Mouse (Mus musculus) fat pad, adult 2 months (tissue): ENCODE data around the gene Akt1s1.

Experiments used
- DNase-seq: peaks from one replicate; pipeline ENCODE4 v3.0.0-alpha.2; 2011; ENCODE audit warnings: low read depth, low spot score; ENCODE audit errors: extremely low read depth

The Akt1s1 gene

DNA sequence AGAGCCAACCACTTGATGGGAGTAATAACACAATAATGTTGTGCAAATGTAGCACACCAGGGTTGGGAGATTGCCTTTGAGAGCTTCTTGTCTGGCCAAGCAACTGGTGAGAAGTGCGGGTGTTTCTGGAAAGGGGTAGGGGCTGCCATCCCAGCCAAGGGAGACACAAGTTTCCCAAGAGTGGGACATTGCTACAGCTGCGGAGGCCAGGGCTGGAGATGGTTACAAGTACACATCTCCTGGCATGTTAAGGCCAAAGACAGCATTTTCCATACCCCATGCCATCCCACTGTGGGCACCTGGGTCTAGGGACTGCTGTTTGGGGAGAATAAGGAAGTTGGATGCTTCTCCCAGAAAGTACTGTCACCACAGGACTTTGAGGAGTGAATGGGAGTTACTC, 4.3 kb downstream of the Akt1s1 start:
- DNase-seq: no peak

DNA sequence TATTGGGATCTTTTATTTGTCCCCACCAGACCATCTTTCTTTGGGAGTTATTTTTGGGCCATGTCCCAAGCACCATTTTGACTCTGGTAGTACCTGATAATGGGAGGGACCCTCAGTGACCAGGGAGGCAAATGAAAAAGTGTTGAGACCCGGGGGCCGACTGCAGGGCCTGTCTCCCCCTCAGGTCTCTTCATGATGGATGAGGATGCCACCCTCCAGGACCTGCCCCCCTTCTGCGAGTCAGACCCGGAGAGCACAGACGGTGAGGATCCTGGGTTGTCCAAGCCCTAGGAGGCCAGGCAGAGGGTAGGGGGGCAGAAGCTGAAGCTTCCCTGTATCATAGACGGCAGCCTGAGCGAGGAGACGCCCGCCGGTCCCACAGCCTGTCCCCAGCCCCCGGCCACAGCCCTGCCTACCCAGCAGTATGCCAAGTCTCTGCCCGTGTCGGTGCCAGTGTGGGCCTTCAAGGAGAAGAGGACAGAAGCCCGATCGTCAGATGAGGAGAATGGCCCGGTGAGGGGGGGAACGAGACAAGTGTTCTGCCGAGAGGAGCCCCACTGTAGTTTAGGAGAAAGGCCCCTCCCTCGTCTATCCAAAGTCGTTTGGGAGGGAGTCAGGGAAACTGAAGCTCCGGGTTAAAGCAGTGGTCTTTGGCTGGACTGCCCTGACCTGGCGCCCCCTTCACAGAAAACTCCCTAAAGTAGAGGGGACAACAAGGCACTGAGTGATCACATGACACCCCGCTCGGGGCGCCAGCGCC, 5.0 kb downstream of the Akt1s1 start:
- no peak for DNase-seq

DNA sequence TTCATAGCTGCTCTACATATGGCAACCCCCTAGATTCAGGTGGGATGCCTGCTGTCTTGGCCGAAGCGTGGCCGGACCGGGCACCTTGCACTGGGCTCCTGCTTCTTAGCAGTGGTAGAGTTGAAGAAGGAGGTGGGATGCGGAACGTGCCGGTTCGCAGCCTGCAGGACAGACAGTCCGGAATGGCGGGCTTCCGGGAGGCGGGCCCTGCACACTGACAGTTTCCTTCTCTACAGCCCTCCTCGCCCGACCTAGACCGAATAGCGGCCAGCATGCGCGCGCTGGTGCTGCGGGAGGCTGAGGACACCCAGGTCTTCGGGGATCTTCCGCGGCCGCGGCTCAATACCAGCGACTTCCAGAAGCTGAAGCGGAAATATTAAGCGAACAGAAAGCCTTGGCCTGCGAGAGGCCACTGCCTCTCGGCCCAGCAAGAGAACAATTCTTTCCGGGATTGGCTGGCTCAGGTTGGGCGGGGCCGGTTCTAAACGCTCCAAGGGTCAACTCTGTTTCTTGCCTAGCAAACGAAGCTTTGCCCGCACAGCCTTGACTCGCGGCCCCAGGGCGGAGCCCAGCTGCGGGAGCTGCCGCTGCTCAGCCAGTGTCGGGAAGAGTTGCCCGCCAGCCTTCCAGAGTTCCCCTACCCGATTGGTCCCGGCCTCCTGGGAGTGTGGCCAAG, 5.7 kb downstream of the Akt1s1 start:
- no peak for DNase-seq

DNA sequence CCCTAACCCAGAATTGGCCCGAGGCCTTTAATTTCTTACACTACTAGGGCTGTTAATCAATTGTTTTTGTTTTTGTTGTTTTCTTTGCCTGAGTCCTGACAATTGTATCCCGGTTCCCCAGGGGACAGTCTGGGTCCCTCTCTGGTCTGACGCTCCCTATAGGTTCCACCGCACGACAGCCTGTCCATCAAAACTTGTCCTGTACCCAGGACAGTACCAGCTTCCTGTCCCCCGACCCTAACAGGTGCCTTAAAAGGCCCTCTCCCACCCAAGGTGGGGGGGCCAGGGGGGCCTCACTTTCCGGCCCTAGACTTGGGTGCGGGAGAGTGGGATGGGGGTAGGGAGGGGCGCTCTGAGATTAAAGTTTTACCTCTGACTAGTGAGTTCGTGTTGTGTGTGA, 6.2 kb downstream of the Akt1s1 start:
- no peak for DNase-seq

DNA sequence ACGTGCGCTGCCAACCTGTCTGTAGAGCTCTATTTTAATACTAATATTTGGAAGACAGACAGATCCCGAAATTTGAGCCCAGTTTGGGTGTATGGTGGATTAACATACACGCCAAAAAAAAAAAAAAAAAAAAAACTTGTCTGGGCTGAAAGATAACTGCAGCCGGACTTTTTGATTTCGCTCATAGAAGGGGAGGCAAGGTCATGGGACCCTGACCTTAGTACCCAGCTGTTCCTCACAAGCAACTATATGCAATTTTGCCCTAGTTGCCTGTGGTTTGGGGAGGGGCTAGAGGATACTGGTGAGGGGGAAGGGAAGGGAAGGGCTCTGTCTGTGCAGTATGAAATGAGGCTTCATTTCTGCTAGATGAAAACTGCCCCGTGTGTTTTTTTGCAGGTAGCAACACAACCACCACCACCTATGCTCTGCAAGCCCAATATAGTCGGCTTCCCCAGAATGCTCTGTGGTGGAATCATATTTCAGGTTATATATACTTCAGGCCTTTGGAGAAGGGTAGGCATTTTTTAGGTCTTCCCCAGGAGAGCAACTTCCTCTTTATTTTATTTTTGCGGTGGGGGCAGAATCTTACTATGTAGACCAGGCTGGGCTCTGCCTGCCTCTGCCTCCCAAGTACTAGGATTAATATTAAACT, 7.6 kb downstream of the Akt1s1 start:
- DNase-seq: no peak

DNA sequence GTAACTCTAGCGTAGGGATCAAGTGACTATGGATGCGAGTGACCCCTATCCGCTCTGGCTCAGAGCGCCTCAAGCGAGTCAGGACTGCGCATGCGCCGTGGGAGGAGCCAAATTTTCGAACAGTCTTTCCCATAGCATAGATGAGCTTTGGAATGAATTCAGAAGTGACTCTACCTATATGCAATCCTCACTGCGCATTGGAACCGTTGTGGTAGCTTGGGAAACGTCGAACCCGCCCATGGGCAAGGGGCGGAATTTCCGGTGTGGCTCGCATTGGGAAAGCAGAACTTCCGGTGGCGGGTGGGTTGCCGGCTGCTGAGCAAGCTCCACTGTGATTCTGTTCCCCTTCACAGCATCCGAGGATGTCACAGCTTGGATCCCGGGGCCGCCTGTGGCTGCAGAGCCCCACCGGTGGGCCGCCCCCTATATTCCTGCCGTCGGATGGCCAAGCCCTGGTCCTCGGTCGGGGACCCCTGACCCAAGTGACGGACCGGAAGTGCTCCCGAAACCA, 8.3 kb downstream of the Akt1s1 start, which contains the start of gene Pnkp:
TSS of gene Pnkp (plus strand) at position 98 of the 511 bp plus-strand sequence.
- peak; percentile 56 for DNase-seq

DNA sequence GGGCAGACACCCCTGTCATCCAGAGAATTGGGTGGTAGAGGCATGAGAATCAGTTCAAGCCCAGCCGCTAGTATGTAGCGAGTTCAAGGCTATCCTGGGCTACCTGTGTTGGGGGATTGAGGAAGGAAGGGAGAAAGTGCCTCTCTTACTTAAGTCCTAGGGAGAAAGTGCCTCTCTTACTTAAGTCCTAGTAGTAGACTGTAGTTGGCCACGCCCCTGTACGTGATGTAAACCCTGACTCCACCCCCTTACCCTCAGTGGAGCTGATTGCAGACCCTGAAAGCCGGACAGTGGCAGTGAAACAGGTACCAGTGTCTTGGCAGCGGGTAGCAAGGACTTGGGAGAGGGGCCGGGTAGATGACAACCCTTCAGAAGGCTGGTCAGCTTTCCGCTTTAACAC, 9.1 kb downstream of the Akt1s1 start:
- no peak for DNase-seq

DNA sequence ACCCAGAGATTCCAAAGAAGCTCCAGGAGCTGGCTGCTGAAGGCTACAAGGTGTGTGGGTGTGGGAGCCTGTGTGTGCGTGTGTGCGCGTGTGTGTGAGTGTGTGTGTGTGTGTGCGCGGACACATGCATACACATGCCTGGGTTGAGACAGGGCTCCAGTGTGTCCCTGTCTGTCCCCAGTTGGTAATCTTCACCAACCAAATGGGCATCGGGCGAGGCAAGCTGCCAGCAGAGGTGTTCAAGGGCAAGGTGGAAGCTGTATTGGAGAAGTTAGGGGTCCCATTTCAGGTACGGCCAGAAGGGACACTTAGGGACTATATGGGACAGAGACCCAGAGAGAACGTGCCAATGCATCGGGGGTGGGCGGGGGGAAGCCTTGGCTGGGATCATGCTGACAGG, 11.1 kb downstream of the Akt1s1 start:
- no peak for DNase-seq

DNA sequence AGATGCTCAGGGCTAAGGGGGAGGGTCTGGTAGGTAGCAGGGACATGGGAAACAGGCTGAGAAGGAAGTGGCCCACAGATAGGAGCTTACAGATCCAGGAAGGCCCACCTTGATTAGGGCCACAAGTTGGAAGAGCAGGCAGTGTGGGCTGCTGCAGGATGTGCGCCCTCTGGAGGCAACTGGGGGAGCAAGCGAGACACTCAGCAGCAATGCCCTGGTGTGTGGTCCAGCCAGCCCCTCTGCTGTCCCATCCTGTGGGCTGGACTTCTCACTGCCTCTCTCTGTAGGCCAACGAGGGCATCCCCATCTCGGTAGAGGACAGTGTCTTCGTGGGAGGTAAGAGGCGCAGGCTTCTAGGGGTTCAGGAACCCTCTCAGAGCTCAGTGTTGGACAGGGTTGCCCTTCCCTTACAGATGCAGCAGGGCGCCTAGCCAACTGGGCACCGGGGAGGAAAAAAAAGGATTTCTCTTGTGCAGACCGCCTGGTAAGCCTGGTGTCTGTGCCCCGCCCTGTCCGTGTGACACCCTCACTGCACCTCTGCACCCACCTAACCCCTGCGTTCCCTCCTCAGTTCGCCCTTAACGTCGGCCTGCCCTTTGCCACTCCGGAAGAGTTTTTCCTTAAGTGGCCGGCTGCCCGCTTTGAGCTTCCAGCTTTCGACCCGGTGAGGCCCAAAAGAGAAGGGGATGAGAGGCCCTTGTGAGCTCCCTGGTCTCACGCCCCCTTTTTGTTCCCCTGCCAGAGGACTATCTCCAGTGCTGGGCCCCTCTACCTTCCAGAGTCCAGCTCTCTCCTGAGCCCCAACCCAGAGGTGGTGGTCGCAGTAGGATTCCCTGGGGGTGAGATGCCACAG, 12.0 kb downstream of the Akt1s1 start:
- no peak for DNase-seq

DNA sequence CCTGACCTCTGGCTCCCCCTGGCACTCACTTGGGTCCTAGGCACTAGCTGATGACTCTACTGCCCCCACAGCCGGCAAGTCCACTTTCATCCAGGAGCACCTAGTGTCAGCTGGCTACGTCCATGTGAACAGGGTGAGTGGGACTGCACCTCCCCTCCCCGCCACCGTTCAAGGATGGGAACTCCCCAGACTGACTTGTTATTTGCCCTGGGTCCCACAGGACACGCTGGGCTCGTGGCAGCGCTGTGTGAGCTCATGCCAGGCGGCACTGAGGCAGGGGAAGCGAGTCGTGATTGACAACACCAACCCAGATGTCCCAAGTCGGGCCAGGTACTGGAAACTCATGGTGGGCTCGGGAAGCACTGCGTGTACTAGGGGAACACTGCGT, 12.6 kb downstream of the Akt1s1 start:
- no peak for DNase-seq

DNA sequence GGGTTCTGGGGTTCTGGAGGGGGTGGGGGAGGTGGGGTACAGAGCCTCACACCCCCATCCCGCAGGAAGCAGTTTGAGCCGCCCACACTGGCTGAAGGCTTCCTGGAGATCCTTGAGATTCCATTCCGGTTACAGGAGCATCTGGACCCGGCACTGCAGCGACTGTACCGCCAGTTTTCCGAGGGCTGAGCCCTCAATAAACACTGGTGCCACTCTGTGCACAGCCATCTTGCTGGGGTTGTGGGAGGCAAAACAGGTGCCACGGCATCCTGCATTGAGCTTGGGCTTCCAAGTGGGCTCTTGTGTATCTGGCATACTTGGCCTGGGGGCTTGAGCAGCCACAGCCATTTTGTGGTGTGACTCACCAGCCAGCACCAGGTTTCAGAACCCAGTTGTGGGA, 13.6 kb downstream of the Akt1s1 start:
- no peak for DNase-seq

DNA sequence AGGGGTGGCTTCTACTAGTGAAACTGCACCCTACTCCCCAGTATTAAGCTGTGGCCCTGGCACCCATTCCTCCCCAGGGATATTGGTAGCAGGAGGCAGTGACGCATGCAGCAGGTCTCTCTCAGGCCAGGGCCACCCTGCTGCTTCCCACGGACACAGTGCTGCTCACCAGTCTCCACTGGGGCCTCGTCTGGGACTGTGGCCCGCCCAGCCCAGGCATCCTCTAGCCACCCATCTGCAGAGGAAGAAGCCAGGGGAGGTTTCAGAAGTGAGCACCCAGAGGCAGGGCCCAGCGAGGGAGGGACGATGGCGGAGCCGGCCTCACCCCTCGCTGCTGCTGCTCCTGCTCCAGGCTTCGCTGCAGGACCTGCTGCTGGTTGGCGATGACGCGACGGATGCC, 14.4 kb downstream of the Akt1s1 start:
- DNase-seq: no peak

DNA sequence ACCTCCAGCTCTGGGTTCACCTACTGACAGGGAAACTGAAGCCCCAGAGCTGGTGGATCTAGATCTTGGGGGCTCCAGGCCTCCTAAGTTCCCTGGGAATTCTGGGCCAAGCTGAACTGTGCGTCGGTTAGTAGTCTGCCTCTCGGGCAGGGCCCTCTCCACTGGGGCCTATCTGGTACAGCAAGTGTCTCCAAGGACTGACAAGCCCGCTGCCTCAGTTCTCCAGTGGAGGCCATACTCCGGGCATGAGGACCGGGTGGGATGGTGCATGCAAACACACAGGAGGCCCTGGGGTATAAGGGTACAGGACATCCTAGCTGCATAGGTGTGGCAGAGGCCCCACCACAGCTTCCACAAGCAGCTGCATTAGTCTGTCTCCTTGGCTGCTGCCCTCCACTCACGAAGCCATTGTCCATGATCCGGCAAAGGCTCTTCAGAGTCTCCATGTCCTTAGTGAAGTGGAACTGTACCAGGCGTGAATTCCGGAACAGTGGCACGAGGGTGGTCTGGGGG, 15.2 kb downstream of the Akt1s1 start:
- DNase-seq: no peak

DNA sequence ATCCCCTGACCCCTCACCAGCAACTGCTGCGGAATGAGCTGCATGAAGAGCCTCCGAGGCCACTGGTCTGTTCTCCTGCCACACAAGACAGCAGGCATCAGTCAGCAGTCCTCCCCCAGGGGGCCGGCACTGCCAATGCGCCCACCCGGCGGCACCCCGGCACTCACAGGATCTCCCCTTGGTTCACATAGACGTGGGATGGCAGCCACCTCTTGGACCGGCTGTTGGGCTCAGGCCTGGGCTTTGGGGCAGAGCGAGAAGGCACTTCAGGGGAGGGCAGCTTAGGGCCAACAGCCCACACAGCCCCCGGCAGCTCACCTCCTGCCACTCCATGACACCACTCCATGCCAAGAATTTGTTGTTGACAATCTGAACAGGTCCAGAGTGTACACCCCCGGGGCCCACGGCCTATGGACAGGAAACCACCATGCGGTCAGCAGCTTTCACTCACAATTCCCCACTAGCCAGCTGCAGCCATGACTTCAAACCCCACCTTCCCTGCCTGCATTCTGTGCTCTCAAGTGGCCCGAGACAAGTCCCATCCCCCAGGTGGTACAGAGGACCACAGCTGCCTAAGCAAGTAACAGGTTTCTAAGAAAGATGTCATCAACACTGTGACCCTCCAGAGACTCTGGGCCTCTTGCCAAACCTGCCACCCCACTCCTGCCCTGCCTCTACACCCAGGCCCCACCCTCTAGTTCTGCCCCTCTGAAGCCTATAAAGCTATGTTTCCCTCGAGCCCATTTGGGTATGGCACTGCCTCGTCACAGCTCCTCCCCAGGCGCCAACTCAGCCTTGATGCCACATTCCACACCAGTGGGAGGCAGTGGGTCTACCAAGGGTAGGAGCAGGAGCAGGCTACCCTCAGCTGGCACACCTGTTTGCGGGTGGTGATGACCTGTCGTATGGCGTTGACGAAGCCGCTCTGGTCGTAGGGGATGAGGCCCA, 16.1 kb downstream of the Akt1s1 start:
- DNase-seq: no peak

DNA sequence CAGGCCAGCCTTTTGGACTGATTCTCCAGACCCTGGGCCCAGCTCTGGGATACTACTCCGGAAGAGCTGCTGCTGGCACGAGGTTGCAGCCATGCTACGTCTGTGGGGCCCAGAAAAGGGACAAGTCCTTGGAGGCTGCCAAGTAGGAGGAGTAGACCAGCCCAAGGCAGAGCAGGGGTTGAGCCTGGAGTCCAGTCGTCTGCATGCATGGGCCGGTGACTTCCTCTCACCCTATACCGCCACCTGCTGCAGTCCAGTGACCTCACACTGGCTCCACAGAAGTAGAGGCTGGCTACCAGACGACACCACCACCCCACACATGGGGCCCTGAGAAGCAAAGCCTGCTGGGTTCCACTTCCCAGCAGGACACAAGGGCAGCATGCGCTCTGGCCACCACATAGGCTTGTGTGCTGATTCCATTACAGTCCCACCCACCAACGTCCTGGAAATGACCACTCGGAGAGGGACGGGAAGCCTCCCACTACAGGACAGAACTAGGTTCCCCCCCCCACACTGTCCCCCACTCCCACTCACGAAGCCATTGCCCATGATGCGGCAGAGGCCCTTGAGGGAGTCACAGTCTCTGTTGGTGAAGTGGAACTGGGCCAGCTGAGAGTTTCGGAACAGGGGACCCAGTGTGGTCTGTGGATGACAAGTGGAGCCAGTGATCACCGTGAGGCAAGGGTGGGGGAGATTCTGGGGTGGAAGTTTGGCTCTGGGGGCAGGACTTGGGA, 17.7 kb downstream of the Akt1s1 start:
- no peak for DNase-seq

DNA sequence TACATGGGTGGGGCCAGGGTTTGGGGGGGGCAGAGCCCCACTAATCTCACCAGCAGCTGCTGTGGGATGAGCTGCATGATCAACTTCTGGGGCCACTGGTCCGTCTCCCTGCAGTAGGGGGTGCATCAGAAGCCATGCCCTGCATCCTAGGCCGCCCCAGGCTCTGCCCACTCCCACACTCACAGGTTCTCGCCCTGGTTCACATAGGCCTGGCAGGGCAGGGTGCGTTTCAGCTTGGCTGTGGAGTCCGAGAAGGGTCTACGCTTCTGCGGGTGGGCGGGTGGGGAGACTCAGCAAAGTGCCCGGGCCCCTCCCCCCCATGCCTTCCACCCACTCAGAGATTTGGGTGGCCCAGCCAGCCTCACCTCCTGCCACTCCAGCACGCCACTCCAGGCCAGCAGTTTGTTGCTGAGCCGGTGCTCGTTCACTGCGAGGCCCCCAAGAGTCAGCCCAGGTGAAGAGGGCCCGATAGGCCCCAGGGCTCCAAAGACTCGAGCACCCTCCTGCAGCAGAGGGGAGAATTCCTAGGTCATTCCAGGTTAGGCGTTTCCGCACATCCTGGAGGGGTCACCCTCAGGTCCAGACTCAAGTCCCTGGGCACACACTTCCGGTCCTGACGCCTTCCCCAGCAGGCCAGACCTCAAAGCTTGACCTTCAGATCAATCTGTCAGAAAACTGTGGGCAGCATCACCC, 18.4 kb downstream of the Akt1s1 start:
- no peak for DNase-seq

DNA sequence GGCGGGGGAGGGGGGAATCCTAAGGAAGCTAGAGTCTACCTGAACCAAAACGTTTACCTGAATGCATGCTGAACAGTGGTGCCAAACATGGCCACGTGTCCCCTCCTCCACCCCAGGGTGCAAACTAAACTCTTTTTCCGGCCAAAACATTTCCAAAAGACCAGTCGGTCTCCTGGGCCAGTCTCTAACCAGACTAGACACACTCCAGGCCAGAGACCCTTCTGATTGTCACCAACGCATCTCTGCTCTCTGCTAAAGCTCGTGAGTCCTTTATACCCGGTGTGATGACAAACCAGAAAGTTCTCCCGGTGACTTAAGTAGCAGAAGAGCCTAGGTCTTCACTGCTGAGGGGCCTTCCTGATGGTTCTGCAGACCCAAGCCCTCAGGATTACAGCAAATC, 19.0 kb downstream of the Akt1s1 start:
- no peak for DNase-seq

DNA sequence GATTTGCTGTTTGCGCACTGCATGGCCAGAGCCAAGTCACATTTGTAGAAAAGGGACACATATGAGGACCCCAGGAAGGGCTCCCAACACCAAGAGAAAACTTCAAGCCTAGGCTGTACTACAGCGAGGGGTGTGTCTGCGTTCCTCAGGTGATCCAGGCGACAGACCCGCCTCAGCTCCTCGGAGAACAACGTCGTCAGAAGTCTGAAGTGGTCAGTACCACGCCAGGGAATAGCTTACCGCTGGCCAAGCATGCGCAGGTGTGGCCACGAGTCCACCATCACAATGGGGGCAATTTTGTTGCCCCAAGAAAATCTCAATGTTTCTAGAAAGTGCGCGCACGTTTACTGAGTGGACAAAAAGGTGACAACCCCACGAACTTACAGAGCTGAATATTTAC, 19.7 kb downstream of the Akt1s1 start:
- DNase-seq: no peak
